Mouse (Mus musculus) ZHBTc4 (cell line): ENCODE data around the gene Rrnad1.

Experiments used
- DNase-seq: peaks from one replicate; pipeline ENCODE4 v3.0.0-alpha.2; 2011; ENCODE audit warnings: low read depth, low spot score

Rrnad1 gene

GRCm38 (mm10) chr3:87885281-87886003 lies 45.1 kb downstream of the Rrnad1 start, which contains the start of gene Prcc:
Gene Prcc, minus strand, starts transcription at chr3:87885608.
- peak; percentile 99 for DNase-seq

GRCm38 (mm10) chr3:87884708-87885251 lies 45.7 kb downstream of the Rrnad1 start:
- peak; percentile 61 for DNase-seq

- DNase-seq: no peak
These were observed 46.2 kb downstream of the Rrnad1 start for GRCm38 (mm10) chr3:87884291-87884690.

- no peak for DNase-seq
These were observed 52.8 kb downstream of the Rrnad1 start for GRCm38 (mm10) chr3:87877730-87878129.
